Mouse (Mus musculus): ENCODE measurements around the gene Foxl1.
A peak's percentile ranks its signal among the peaks of the same experiment; 100 is the strongest.

The Foxl1 gene

DNA sequence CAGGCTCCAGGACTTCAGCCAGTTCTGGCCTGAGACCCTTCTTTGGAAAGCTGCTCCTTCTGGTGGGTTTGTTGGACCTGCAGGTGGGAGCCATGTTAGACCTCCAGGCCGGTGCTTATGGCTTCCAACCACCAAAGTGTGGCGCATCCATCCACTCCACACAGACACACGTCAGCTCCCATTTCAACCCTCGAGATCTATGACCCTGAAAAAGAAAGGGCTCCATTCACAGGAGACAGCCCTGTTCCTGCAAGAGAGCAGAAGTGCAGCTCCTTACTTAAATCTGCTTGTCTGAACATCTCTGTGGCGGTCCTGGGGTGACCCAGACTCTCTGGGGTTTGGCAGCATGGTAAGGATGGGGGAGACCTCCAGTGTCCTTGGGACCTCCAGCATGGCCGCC is 34.2 kb upstream of the Foxl1 start:
- no peak for DNase-seq

DNA sequence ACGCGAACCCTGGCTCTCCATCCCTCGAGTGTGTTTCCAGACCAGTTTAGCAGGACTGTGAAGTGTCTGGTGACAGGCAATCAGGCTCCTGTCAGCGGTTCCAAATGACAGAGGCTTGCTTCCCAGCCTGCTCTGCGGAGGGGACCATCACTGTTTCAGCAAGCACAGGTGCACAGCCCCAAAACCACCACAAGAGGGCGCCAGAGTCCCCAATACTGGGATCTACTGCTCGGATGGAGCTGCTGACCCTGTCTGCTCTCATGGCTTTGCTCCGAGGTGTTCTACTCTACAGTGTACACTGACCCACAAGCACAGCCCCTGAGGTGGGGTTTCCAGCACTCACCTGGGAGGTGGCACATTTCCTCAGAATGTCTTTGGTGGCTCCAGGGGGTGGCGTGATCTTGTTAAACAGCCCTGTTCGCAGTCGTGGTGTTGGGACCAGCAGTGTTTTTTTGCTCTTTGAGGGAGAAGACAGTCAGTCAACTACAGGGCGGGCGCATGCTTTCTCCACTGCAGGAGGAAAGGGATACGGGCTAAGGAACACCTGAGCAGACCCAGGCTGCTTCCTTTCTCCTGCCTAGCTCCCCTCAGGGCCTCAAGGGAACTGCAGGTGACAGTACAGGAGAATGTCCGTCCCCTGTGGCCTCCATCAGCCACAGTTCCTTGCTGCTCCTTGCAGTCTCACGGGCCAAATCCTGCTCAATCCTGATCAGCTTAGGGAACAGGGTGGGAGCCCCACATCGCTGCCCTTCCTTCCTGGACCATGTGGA is 23.5 kb upstream of the Foxl1 start:
- DNase-seq: peak; percentile 79

DNA sequence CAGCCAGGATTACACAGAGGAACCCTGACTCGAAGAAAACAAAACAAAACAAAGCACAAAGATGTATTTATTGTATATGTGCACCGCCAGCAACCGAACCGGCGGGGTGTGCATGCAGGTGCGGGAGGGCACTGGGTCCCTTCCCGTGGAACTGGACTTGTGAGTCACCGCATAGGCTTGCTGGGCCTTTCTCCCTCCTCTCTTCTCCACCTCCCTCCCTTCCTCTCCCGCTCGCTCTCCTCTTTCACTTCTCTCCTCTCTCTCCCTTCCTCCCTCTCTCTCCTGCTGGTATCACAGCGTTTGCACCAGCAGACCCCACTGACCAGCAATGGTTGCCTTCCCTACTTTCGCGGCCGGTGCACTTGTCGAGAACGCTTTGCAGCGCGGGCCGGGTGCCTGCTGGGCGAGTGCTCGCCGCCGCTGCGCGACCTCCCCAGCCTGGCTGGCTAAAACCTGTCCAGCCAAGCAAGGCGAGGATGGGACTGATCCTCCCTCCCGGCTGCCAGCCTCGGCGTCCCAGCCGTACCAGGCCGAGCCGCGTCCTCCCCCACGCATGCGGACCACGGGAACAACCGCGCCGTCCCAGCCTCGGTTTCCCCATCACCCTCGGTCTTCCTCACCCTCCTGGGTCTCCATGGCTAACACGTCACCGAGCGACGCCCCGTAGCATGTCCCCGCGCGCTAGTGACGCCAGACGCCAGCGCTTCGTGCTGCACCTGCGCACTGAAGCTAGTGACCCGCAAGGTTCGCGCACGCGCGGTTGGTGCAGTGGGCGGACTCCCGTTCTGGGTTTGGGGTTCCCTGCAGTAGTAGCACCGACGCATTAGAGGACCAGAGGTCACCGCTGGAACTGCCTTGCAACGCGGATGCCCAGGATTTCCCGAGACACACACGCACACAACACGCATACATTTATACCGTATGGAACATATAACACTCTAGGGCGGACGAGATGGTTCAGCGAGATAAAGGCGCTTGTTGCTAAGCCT is 19.8 kb upstream of the Foxl1 start, which contains the start of gene Mthfsd:
Gene Mthfsd (minus strand): TSS at position 725 of the 989 bp plus-strand sequence.
- DNase-seq: peak; percentile 97

DNA sequence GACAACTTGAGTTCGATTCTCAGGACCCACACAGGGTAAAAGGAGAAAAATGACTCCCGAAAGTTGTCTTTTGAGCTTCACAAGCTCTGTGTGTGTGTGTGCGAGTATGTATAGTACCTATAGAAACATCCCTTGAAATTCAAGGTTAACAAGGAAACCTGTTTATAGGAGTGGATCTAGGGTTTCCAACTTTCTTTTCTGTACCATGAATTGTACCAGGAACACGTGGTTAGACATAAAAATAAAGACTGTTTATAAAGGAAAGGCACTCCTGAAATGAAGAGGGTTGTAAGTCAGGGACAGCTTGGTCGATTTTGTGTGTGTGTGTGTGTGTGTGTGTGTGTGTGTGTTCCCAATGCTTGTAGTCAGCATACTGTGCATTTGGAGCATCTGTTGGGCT is 19.1 kb upstream of the Foxl1 start:
- no peak for DNase-seq

DNA sequence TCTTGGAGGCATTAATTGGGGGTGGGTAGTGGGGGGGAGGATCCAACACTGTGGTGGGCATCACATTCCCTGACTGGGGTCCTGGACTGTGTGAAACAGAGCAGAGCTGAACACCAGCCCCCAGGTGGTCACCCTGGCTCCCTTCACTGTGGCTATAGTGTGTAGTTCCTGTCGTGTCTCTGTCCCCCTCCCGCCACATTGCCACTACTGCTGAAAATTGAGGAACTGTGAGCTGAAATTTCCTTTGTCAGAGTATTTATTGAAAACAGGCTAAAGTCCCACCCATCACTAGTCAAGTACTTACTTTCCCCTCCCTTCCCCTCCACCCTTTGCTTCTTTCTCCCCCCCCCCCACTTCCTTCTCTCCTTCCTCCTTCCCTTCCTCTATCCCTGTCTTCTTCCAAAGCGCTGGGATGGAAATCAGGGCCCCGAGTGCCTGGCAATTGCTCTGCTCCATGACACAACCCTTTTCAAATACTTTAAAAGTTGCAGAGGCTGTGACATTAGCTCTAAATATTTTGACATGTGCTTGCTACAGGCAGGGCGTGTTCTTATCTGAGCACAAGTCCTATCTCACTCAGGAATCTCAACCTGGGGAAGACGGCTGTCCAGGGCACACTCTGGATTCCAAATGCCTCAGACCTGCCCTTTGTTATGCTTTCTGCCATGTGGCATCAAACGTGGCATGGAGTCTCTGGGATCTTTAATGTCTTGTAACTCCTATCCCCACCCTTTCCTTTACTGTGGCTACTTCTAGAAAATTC is 16.4 kb upstream of the Foxl1 start:
- no peak for DNase-seq

DNA sequence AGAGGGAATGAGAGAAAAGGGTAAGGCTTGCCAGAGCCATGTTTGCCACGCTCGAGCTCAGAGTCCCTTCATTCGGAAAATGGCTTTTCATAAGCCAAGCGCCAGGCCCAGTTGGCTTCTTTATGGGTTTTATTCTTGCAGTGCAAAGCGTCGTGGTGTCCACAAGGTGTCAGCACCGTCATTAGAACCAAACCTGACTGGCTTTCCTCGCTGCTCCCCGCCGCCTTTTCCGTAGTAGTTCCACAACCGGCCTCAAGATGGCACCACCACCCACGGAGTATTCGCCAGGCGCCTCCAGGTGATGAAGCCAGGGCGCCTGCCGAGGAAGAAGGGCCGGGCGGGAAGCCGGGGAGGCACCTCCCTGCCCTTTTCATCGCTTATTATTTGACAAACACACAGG is 14.5 kb upstream of the Foxl1 start:
- DNase-seq: peak; percentile 88

DNA sequence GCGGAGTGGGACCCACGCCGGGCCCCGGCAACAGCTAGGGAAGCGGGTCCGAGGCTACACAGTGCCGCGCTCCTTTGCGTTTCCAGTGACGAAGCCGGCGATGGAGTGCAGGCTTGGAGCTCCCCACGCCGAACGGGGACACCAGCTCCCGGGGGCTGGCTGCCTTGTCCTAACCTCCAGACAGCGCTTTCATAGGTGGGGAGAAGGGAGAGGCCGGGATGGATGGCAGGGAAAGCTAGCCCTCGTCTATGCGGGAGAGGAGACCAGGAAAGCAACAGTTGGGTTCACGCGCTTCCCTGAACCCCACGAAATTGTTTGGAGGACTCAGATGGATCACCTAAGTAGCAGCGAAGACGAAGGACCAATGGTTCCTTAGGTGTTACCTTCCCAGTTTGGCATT is 12.6 kb upstream of the Foxl1 start:
- DNase-seq: no peak

DNA sequence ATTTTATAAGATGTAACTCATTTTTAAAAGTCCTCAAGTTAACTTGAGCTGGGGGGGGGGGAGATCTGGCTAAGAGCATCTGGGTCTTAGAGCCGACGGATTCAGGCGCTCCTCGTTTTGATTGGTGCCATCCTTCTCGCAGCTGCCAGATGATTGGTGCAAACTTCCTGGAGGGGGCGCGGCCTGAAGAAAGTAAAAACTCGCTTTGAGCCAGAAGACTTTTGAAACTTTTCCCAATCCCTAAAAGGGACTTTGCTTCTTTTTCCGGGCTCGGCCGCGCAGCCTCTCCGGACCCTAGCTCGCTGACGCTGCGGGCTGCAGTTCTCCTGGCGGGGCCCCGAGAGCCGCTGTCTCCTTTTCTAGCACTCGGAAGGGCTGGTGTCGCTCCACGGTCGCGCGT is 11.8 kb upstream of the Foxl1 start, which contains the start of gene Foxc2:
Gene Foxc2 (plus strand): TSS at position 224 of the 400 bp plus-strand sequence.
- DNase-seq: peak; percentile 75

DNA sequence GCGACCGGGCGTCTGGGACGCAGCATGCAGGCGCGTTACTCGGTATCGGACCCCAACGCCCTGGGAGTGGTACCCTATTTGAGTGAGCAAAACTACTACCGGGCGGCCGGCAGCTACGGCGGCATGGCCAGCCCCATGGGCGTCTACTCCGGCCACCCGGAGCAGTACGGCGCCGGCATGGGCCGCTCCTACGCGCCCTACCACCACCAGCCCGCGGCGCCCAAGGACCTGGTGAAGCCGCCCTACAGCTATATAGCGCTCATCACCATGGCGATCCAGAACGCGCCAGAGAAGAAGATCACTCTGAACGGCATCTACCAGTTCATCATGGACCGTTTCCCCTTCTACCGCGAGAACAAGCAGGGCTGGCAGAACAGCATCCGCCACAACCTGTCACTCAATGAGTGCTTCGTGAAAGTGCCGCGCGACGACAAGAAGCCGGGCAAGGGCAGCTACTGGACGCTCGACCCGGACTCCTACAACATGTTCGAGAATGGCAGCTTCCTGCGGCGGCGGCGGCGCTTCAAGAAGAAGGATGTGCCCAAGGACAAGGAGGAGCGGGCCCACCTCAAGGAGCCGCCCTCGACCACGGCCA is 11.1 kb upstream of the Foxl1 start:
- no peak for DNase-seq

DNA sequence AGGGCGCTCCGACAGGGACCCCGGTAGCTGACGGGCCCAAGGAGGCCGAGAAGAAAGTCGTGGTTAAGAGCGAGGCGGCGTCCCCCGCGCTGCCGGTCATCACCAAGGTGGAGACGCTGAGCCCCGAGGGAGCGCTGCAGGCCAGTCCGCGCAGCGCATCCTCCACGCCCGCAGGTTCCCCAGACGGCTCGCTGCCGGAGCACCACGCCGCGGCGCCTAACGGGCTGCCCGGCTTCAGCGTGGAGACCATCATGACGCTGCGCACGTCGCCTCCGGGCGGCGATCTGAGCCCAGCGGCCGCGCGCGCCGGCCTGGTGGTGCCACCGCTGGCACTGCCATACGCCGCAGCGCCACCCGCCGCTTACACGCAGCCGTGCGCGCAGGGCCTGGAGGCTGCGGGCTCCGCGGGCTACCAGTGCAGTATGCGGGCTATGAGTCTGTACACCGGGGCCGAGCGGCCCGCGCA is 10.5 kb upstream of the Foxl1 start:
- DNase-seq: no peak

DNA sequence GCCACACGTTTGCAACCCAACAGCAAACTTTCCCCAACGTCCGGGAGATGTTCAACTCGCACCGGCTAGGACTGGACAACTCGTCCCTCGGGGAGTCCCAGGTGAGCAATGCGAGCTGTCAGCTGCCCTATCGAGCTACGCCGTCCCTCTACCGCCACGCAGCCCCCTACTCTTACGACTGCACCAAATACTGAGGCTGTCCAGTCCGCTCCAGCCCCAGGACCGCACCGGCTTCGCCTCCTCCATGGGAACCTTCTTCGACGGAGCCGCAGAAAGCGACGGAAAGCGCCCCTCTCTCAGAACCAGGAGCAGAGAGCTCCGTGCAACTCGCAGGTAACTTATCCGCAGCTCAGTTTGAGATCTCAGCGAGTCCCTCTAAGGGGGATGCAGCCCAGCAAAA is 9.8 kb upstream of the Foxl1 start:
- DNase-seq: no peak

DNA sequence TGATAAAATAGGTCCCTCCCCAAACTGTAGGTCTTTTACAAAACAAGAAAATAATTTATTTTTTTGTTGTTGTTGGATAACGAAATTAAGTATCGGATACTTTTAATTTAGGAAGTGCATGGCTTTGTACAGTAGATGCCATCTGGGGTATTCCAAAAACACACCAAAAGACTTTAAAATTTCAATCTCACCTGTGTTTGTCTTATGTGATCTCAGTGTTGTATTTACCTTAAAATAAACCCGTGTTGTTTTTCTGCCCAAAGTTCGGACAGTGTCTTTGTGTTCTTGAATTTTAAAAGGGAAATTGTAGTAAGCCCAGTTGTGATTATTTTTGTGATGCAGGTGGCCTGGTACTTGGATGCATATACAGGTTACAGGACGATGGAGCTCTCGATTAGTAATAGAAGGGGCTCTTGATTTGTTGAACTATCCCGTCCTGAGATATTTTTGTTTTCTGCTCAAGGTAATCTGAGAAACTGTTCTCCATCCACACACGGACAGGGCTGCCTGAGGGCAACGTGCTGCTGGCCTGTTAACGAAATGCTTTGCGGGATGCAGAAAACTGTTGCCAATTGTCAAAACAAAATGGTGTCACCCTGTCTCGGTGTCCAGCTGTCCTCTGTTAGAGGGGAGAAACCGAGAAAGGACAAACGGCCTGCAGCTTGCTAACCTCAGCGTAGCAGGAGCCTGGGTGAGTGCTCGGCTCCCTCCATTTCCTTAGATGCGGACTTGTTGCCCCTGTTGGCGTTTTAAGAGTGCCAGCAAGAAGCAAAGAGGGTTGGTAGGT is 8.9 kb upstream of the Foxl1 start:
- DNase-seq: no peak

DNA sequence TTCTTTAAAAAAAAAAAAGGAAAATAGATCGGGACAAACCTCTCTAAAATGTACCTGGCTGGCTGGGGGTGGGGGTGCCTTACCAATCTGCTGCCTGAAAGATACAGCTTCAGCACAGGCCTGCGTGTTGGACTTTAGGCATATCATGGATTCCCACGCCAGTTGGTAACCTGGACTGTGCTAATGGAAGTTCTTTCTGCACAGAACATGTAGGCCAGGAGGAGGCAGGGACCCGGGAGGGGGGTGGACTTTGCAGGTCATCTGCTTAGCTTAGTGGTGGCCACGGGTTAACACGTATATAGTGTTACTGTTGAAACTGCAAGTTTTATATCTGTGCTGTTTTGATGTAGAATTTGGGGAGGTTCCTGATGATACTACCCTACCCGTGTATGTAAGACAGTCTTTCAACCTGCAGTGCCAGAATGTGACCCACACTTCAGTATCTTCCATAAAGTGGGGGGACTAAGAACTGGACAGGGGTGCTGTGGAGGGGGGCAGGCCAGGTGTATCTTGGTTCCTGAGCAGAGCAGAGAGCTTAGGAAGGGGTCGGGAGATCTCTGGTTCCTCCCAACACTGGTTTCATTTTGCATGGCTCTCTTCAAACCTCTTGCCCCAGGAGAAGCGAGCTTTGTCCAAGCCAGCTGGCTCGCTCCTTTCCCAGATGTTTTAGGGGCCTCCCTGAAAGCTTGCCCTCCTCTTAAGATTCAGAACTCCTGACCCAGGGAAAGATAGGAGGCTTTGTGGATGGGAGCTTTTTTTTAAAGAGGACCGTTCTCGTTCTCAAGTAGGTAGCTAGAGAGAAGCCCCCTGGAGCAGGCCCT is 7.9 kb upstream of the Foxl1 start:
- no peak for DNase-seq

DNA sequence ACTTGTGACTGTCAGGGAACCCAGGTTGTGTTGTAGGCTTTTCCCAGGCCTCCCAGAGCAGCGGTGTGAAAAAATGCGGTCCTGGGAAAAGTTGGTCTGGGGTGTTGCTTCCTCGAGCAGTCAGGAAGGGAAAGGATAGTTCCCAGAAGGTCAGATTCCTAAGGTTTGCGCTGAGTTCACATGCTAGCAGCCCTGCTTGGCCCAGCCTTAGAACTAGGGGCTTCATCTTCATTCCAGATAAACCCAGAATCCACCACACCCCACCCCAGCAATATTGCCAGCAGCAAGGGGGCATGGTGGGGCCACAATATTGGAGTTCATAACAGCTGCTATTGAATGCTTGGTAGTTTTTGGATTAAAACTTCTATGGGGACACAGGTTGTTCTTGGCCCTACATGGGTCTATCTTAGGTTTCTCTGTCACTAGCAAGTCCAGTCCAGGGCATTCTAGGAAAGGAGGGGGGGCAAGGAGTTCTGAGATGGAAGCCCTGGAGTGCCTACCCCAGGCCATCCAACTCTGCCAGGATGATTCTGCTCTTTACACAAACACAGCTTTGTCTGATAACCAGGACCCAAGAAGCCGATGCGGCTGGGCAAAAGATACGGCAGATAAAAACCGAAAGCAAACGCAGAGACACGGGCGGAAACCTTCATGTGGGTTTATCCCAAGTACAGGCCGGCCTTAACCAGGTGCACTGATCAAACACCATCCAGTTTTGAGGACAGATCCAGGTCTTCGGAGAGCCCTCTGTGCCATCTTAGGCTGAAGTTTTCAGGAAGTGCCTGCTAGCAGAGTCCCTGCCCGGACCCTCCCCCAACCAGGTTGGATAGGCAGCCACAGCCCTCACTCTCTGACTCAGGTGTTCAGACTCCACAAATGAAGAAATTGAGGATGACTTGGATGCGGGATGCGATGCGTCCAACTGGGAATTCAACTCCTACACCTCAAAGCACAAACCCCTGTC is 7.0 kb upstream of the Foxl1 start:
- no peak for DNase-seq

DNA sequence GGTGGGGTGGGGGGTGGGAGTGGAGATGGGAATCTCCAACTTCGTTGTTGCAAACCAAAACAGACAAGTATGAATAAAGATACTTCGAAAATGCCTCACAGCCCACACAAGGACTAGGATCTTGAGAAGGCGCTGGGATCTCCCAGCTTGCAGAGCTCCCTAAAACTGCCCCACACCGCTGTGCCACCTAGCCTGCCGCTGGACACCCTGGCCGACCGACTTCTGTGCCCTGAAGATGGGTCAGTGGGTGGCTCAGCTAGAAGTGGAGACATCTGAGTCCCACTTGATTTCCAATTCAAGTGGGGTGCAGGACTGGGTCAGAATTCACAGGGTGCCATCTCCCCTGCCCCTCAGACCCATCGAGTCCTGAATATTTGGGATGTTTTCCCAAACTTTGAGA is 6.0 kb upstream of the Foxl1 start:
- no peak for DNase-seq

DNA sequence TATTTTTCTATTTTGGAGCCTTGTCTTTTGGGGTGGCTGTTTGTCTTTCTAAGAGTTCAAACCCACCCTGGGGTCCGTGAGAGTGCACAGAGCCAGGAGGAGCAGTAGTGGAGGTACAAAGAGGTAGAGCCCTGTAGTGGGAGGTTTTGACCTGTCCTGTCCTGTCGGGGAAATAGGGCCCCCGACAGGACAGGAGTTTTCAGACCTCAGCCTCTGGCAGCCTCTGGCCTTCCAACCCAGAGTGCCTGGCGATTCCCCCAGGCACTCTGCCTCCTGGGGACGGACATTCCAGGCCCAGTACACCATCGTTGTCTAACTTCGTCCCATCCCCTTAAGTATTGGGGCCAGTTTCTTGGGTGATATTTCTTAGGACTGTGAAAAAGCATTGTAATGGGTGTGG is 5.4 kb upstream of the Foxl1 start:
- DNase-seq: no peak

DNA sequence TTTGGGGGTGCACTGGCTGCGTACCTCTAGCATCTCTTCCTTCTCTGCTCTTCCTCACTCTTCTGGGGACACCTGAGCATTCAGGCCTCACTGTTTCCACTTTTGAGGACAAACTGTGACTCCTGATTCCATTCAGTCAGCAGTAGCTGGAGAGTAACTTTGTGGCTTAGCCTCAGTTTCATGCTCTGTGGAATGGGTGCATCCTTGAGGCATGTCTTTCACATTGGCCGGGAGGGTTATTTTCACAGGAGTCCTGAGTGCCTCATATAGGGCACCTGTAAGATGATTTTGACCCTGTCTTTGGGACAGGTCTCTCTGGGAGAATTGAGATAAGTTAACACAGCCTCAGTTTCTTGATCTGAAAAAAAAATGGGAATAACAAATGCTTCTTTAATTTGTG is 4.6 kb upstream of the Foxl1 start:
- no peak for DNase-seq

DNA sequence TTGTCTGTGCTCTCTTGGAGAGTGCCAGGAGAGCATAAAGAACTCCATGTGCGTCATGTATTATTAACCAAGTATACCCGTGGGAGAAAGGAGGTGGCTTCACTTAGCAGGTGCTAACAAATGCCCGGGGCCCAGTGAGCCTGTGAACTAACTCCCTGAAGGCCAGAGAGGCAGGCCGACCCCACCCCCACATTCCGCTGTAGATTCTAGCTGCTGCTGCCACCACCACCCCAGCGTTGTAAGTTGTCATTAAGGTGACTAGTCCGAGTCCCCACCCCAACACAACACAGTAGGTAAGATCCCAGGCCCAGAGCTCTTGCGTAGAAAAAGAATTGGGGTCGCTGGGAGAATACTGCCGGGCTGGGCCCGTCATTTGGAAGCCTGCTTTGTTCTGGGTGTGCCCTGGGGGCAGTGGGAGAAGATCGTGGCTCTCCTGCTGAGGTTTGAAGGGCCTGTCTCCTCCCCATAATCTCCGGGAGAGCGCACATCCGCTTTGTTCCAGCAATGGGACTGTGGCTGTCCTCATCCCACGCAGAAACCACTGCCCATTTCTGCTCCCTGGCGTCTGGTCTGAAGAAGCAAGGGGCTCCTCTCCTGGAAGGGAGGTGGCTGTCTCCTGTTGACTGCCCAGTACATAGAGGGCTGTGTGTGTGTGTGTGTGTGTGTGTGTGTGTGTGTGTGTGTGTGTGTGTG is 3.0 kb upstream of the Foxl1 start:
- no peak for DNase-seq
